8 mouse cellular contexts compared by ENCODE assay signal in the genomic region with DNA sequence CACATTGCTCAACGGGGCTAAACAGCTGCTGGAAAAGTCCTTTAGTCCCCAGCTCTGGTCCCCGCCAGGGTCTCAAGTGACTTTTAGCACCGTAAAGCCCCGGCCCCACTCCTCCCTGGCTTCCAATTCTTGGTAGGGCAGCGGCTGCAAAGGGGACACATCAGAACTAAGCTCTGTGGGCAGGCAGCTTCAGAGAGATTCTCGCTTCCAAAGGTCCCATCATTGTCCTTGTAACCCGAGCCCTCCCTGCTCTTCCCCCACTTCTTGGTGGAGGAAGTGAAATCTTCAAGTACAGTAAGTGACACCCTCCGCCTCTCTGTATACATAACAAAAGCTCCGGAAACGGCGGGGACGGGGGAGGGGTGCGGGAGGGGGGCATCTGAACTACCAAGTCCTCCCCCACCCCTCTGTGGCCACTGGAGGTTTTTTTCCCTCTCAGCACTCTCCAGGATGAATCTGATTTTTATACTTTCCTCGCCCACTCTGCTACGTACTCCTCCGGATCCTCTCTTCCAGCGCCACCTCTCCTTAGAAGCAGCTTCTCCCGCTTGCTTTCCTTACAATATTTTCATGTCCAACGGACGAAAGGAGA. TPM values are rescaled to one million over a fixed set of nuclear protein-coding genes. Genes with fewer than 3 reads are reported as not detected.
DNase-seq lines count a peak whose midpoint lies in the region; ATAC-seq and TF ChIP-seq lines count a peak whose summit lies in the region.

TSS of gene Etv1 (plus strand) at position 195 of the 592 bp plus-strand sequence.

- 0 out of 2 replicates have a peak, but pooled peaks have one; percentile 17 for TF ChIP-seq EP300 in heart, adult 2 months (IDR thresholded peaks at IDR 0.05; ENCODE audit: insufficient read depth, low read depth, low read length)

- H3K27me3 ChIP-seq in heart, adult 2 months (ENCODE audit: control insufficient read depth, insufficient read depth, low read length): no peaks in the 10 kb centered on the region
- no peaks in the 10 kb centered on the region for H3K27me3 ChIP-seq in limb, embryonic 15.5 days
- H3K27me3 ChIP-seq in midbrain, embryonic 14.5 days (ENCODE audit: control insufficient read depth, insufficient read depth, low read length): no peaks in the 10 kb centered on the region

- TF ChIP-seq POLR2A in heart, adult 2 months (IDR thresholded peaks at IDR 0.05; ENCODE audit: insufficient read depth, low read depth, low read length): no peak; the same call in 1 of the 2 replicates

- no peaks in the 10 kb centered on the region for H3K79me2 ChIP-seq in heart, adult 2 months (replicated peaks; ENCODE audit: control insufficient read depth, insufficient read depth, low read length)

- peak; percentile 27 for ATAC-seq in limb, embryonic 15.5 days (ENCODE audit: insufficient number of reproducible peaks, low FRiP score, low TSS enrichment, low read depth)
- peak; percentile 31 for ATAC-seq in midbrain, embryonic 14.5 days (ENCODE audit: low FRiP score, low TSS enrichment)

- peak within 1 kb of the TSS; percentile 87 for H3K27ac ChIP-seq in heart, adult 2 months
- H3K27ac ChIP-seq in limb, embryonic 15.5 days: peak within 1 kb of the TSS; percentile 95
- peak within 1 kb of the TSS; percentile 81 for H3K27ac ChIP-seq in midbrain, embryonic 14.5 days (replicated peaks; ENCODE audit: low read depth, low read length)

- H3K4me3 ChIP-seq in heart, adult 2 months: peak within 1 kb of the TSS; percentile 80
- peak within 1 kb of the TSS; percentile 61 for H3K4me3 ChIP-seq in limb, embryonic 15.5 days
- peak within 1 kb of the TSS; percentile 62 for H3K4me3 ChIP-seq in midbrain, embryonic 14.5 days (replicated peaks; ENCODE audit: low read depth, low read length)

- intact Hi-C loops in heart, adult 2 months (cut with DNase I): loop anchor here (5.0 kb wide), 1 partner anchor 148 kb away; no protein-coding TSS in a partner anchor

- peak within 1 kb of the TSS; percentile 68 for H3K9ac ChIP-seq in heart, adult 2 months (ENCODE audit: low read depth, low read length)
- H3K9ac ChIP-seq in limb, embryonic 15.5 days: peak within 1 kb of the TSS; percentile 47
- H3K9ac ChIP-seq in midbrain, embryonic 14.5 days (replicated peaks; ENCODE audit: low read length): peak within 1 kb of the TSS; percentile 25

- DNase-seq in ovary, postnatal 10 days (ENCODE audit: low spot score): peak; percentile 21
- no peak for DNase-seq in ovary, adult 18-20 months (ENCODE audit: low spot score)
- DNase-seq in embryo, embryonic 10.5 days (ENCODE audit: low spot score): peak; percentile 81
- DNase-seq in heart, adult 2 months: peak; percentile 53 to 68
- DNase-seq in kidney, adult 11 months: peak; percentile 14
- DNase-seq in midbrain, embryonic 14.5 days: peak; percentile 65
- DNase-seq in spleen, postnatal 4 days (ENCODE audit: low spot score in 2 of 2): peak; percentile 16 to 62

- under 1% methylated on average over 20 of the region's 20 CpGs for WGBS in heart, adult 2 months
- under 1% methylated on average over 20 of the region's 20 CpGs for WGBS in limb, embryonic 15.5 days
- under 1% methylated on average over 20 of the region's 20 CpGs for WGBS in midbrain, embryonic 14.5 days

- no peaks in the 10 kb centered on the region; the same call in 1 of the 2 replicates for H3K4me1 ChIP-seq in heart, adult 2 months (ENCODE audit: control insufficient read depth, insufficient read depth, low read length)
- no peaks in the 10 kb centered on the region; the same call in 1 of the 2 replicates for H3K4me1 ChIP-seq in limb, embryonic 15.5 days
- H3K4me1 ChIP-seq in midbrain, embryonic 14.5 days (ENCODE audit: control insufficient read depth, insufficient read depth, low read length): 0 out of 2 replicates have a peak, but pooled peaks cover 4% of the 10 kb centered on the region

- peak within 1 kb of the TSS; percentile 92 for H3K4me2 ChIP-seq in limb, embryonic 15.5 days
- H3K4me2 ChIP-seq in midbrain, embryonic 14.5 days (ENCODE audit: low read length): peak within 1 kb of the TSS; percentile 100

- no peaks in the 10 kb centered on the region for H3K9me3 ChIP-seq in limb, embryonic 15.5 days
- H3K9me3 ChIP-seq in midbrain, embryonic 14.5 days (ENCODE audit: control insufficient read depth, low read length): no peaks in the 10 kb centered on the region

- TF ChIP-seq CTCF in heart, adult 2 months (IDR thresholded peaks at IDR 0.05): no peak

- no peaks in the 10 kb centered on the region for H3K36me3 ChIP-seq in heart, adult 2 months (ENCODE audit: control insufficient read depth, insufficient read depth, low read length)
- H3K36me3 ChIP-seq in limb, embryonic 15.5 days: no peaks in the 10 kb centered on the region
- H3K36me3 ChIP-seq in midbrain, embryonic 14.5 days (ENCODE audit: control insufficient read depth, insufficient read depth, low read length): no peaks in the 10 kb centered on the region

RNA-seq across cellular contexts. Expression of gene Etv1, which starts in this region (rescaled TPM):
- 1 to 10 TPM; 7.8 to 9.5 TPM for total RNA-seq in heart, adult 2 months (2021)
- 6.5 and 14.9 TPM in 2 replicates for polyA plus RNA-seq in heart, adult 2 months (2012; rRNA removed)
- 23.7 and 27.2 TPM in 2 replicates for polyA plus RNA-seq in limb, embryonic 15.5 days (2015; fragmentation: Nextera tagmentation; extraction: Ambion mirVana)
- polyA plus RNA-seq in midbrain, embryonic 14.5 days (2014; fragmentation: Nextera tagmentation; extraction: Ambion mirVana): 14.2 and 21.8 TPM in 2 replicates
